Mouse (Mus musculus) embryonic stem cell, embryonic (primary cell): ENCODE measurements around the gene Parn.

Experiments
- CTCF ChIA-PET, 4 experiments: fragments of 300-600 bp in 2 of 4; fragments of 350-600 bp in 2 of 4; sonication (Branson Sonifier 250); formaldehyde crosslinking; loops; one replicate each; lab custom pipeline; 2022; ENCODE audit warnings: inconsistent platforms in 2 of 4; lab: Charles Lee
- POLR2A ChIA-PET, 4 experiments: fragments of 300-600 bp in 2 of 4; fragments of 350-600 bp in 2 of 4; sonication (Branson Sonifier 250); formaldehyde crosslinking; loops; one replicate each; lab custom pipeline; 2022; ENCODE audit warnings: antibody characterized with exemption in 4 of 4, inconsistent platforms in 1 of 4; lab: Charles Lee

Gene Parn

GRCm38 (mm10) chr16:13658886-13659285 is 9.1 kb downstream of the Parn start:
- ChIA-PET POLR2A (interaction anchor here in 3 of 4 experiments (0.6 to 2.2 kb wide), 8 partner anchors 9 to 160 kb away, joined by 3 to 11 read pairs (median 4); partner anchors contain the start of genes 3110001I22Rik (in 3 of the 3), Bfar (in 3 of the 3), Ntan1 (in 1 of the 3) and Rrn3 (in 1 of the 3)), CTCF (interaction anchor here in 2 of 4 experiments (0.9 to 2.4 kb wide), 3 partner anchors 8 to 21 kb away, joined by 3 to 8 read pairs (median 3); no protein-coding TSS in a partner anchor)

- POLR2A ChIA-PET: interaction anchor here in 1 of 4 experiments (0.9 kb wide), 1 partner anchor 10 kb away, joined by 3 read pairs; no protein-coding TSS in a partner anchor
- CTCF ChIA-PET: no interaction called here
Observed at GRCm38 (mm10) chr16:13645930-13646329, 22.0 kb downstream of the Parn start.

DNA sequence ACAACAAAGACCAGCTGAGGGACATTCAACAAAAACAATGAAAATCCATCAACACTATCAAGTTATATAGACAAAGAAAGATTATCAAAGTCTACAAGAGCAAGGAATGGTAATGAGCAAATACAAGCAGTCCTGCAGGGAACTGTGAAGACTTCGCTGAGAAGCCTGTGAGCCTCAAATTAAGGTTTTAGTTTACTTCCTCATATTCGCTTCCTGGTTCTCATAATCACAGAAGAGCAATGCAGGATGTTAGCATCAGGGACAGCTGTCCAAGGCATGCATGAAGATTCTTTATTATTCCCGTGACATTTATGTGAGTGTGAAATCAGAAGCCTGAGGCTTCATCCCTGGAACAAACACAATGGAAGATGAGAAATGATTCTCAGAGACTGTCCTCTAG is 23.5 kb downstream of the Parn start:
- ChIA-PET POLR2A (interaction anchor here in 1 of 4 experiments (0.8 kb wide), 1 partner anchor 13 kb away, joined by 3 read pairs; no protein-coding TSS in a partner anchor), CTCF (no interaction called here)

DNA sequence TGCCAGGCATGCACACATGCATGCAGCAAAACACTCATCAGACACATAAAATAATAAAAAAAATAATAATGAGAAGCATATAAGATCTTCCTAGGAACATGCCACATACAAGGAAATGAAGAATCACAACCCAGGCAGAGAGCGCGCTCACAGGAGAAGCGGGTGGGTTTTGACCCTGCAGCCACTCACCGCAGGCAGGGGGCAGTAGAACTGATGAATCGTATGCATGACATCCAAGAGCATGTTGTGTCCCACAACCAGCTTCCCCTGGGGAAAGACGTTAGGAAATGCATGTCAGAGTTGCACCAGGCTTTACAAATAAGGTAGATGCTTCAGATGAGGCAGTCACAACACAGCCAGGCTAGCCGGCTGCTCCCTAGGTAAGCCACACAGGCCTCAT is 27.9 kb downstream of the Parn start:
- ChIA-PET POLR2A (interaction anchor here in 3 of 4 experiments (0.8 to 1.6 kb wide), 12 partner anchors 9 to 194 kb away, joined by 3 to 8 read pairs (median 3); partner anchors contain the start of genes 3110001I22Rik (in 2 of the 3) and Bfar (in 2 of the 3)), CTCF (interaction anchor here (0.6 to 2.5 kb wide), 26 partner anchors 9 to 512 kb away, joined by 3 to 18 read pairs (median 3); partner anchors contain the start of genes 3110001I22Rik (in 1 of the 4) and Bfar (in 1 of the 4))

GRCm38 (mm10) chr16:13639508-13639907 is 28.5 kb downstream of the Parn start:
- ChIA-PET CTCF (interaction anchor here (0.6 to 2.5 kb wide), 17 partner anchors 11 to 331 kb away, joined by 3 to 10 read pairs (median 3); no protein-coding TSS in a partner anchor), POLR2A (interaction anchor here in 3 of 4 experiments (0.8 to 1.6 kb wide), 9 partner anchors 8 to 165 kb away, joined by 3 to 8 read pairs (median 3); partner anchors contain the start of genes 3110001I22Rik (in 2 of the 3) and Bfar (in 2 of the 3))

GRCm38 (mm10) chr16:13638198-13638597 is 29.8 kb downstream of the Parn start:
- POLR2A ChIA-PET: interaction anchor here in 1 of 4 experiments (1.1 to 1.4 kb wide), 2 partner anchors 17 to 34 kb away, joined by 3 read pairs; partner anchors contain the start of genes 3110001I22Rik and Bfar

DNA sequence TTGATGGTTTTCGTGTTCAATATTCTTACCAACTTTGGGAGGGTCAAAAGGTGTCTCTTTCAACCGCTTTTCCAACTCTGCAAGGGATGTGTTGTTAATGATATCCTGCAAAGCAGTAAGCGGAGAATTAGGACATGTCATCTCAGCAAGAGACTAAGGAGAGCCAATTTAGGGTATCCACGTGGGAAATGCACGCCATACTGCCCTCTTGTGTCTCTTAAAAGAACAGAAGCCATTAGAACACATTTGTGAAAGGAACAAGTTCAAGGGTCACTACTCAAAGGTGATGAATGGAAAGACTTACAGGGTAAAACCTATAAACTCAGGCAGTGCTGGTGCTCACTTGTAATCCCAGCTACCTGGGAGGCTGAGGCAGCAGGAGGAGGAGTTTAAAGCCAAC is 39.6 kb downstream of the Parn start:
- CTCF ChIA-PET: no interaction called here
- POLR2A ChIA-PET: no interaction called here

More at GRCm38 (mm10) chr16:13638198-13638597, 29.8 kb downstream of the Parn start:
- CTCF ChIA-PET: interaction anchor here in 2 of 4 experiments (0.6 to 1.0 kb wide), 3 partner anchors 20 to 520 kb away, joined by 3 to 5 read pairs (median 3); no protein-coding TSS in a partner anchor

GRCm38 (mm10) chr16:13621745-13622507 is 46.0 kb downstream of the Parn start:
- POLR2A ChIA-PET: interaction anchor here in 1 of 4 experiments (0.9 to 1.3 kb wide), 3 partner anchors 15 to 50 kb away, joined by 3 to 4 read pairs (median 3); partner anchors contain the start of genes 3110001I22Rik and Bfar

GRCm38 (mm10) chr16:13620194-13620593 is 47.8 kb downstream of the Parn start:
- ChIA-PET POLR2A (interaction anchor here in 1 of 4 experiments (0.6 to 1.5 kb wide), 5 partner anchors 9 to 86 kb away, joined by 3 to 5 read pairs (median 4); partner anchors contain the start of genes 3110001I22Rik and Bfar), CTCF (interaction anchor here in 3 of 4 experiments (0.6 to 1.0 kb wide), 3 partner anchors 20 to 227 kb away, joined by 3 to 7 read pairs (median 3); no protein-coding TSS in a partner anchor)

More at GRCm38 (mm10) chr16:13621745-13622507, 46.0 kb downstream of the Parn start:
- CTCF ChIA-PET: interaction anchor here in 1 of 4 experiments (0.7 kb wide), 1 partner anchor 213 kb away, joined by 3 read pairs; no protein-coding TSS in a partner anchor

GRCm38 (mm10) chr16:13615276-13615675 is 52.7 kb downstream of the Parn start:
- CTCF ChIA-PET: interaction anchor here in 3 of 4 experiments (0.5 to 1.5 kb wide), 3 partner anchors 25 to 57 kb away, joined by 3 to 7 read pairs (median 5); no protein-coding TSS in a partner anchor

GRCm38 (mm10) chr16:13612571-13612970 is 55.4 kb downstream of the Parn start:
- POLR2A ChIA-PET: interaction anchor here in 3 of 4 experiments (0.5 to 2.1 kb wide), 3 partner anchors 9 to 560 kb away, joined by 3 to 6 read pairs (median 5); no protein-coding TSS in a partner anchor
- CTCF ChIA-PET: interaction anchor here in 1 of 4 experiments (0.6 to 1.3 kb wide), 4 partner anchors 79 to 198 kb away, joined by 3 to 4 read pairs (median 3); no protein-coding TSS in a partner anchor

More at GRCm38 (mm10) chr16:13615276-13615675, 52.7 kb downstream of the Parn start:
- POLR2A ChIA-PET: interaction anchor here in 3 of 4 experiments (0.6 to 1.7 kb wide), 6 partner anchors 10 to 495 kb away, joined by 3 to 4 read pairs (median 3); no protein-coding TSS in a partner anchor

- ChIA-PET CTCF (interaction anchor here in 2 of 4 experiments (0.6 to 1.3 kb wide), 3 partner anchors 79 to 195 kb away, joined by 3 to 9 read pairs (median 4); no protein-coding TSS in a partner anchor), POLR2A (interaction anchor here in 3 of 4 experiments (0.5 to 2.1 kb wide), 4 partner anchors 9 to 560 kb away, joined by 3 to 6 read pairs (median 4); no protein-coding TSS in a partner anchor)
Observed at GRCm38 (mm10) chr16:13612058-13612457, 55.9 kb downstream of the Parn start.

DNA sequence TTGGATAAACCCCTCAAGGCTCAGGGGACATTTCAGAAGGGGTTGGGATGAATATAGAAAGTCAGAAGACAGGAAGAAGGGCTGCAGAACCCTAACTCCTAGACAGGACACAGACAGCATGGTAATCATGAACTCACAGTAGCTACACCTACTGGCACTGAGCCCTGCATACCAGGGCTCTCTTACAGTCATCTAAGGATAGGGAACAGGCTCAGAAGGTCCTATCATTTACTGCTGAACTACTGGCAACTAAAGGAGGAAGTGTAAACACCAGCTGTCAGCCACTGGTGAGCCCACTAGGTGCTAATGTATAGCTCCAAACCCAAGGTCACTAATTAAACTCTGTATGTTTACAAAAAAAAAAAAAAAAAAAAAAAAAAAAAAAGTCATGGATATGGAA is 56.6 kb downstream of the Parn start:
- ChIA-PET POLR2A (interaction anchor here in 2 of 4 experiments (0.6 to 2.1 kb wide), 4 partner anchors 8 to 86 kb away, joined by 3 to 6 read pairs (median 4); no protein-coding TSS in a partner anchor), CTCF (interaction anchor here in 2 of 4 experiments (0.6 to 1.3 kb wide), 4 partner anchors 79 to 414 kb away, joined by 3 to 9 read pairs (median 4); no protein-coding TSS in a partner anchor)

GRCm38 (mm10) chr16:13610951-13611381 is 57.0 kb downstream of the Parn start:
- ChIA-PET POLR2A (interaction anchor here in 2 of 4 experiments (0.6 to 2.1 kb wide), 4 partner anchors 8 to 86 kb away, joined by 3 to 6 read pairs (median 4); no protein-coding TSS in a partner anchor), CTCF (interaction anchor here in 2 of 4 experiments (0.6 to 0.7 kb wide), 4 partner anchors 18 to 413 kb away, joined by 3 to 5 read pairs (median 3); no protein-coding TSS in a partner anchor)

- POLR2A ChIA-PET: interaction anchor here in 1 of 4 experiments (1.8 kb wide), 1 partner anchor 11 kb away, joined by 4 read pairs; no protein-coding TSS in a partner anchor
- CTCF ChIA-PET: no interaction called here
Observed at GRCm38 (mm10) chr16:13608705-13609085, 59.3 kb downstream of the Parn start.

GRCm38 (mm10) chr16:13607987-13608704 is 59.8 kb downstream of the Parn start:
- CTCF ChIA-PET: no interaction called here
- POLR2A ChIA-PET: interaction anchor here in 1 of 4 experiments (1.8 kb wide), 1 partner anchor 12 kb away, joined by 4 read pairs; no protein-coding TSS in a partner anchor
